ENCODE assay signal across 8 mouse cellular contexts in the genomic region with DNA sequence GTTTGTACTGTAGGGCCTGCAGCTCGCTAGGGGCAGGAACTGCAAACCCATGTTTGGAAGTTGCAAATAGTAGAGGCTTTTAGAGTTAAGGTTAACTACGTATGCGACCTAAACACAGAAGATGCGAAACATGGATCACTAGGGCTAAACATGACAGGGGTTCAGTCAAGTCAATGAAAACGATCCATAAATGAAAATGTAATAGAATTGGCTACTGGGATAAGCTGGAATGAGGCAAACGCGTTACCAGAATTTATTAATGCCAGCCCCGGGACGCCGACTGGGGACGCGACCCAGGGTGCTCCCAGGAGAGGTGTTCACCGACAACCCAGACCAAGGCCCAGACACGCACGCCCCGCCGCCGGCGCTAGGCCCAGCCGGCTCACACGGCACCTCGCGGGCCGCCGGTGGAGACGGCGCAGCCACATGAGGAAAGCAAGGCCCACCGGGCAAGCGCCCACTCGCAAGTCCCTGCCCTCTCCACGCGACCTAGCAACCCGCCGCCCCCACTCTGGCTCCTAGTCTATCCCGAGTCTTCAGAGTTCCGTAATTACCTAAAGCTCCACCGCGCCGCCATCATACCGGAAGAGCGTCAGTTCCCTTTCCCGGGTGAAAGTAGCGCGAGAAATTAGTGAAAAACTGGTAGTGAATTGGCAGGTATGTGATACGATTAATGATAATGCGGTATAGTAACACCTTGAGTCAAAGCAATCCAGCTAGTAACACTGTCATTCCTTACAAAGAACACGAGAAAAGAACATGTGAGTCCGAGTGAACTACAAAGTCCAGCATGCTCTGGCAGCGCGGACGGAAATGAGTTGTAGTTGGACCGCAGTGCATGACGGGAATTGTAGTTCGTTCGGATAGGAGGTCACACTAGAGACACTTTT. TPM values are rescaled to one million over a fixed set of nuclear protein-coding genes. Genes with fewer than 3 reads are reported as not detected.
A peak's percentile ranks its signal among the peaks of the same experiment; 100 is the strongest.
DNase-seq lines count a peak whose midpoint lies in the region; ATAC-seq and TF ChIP-seq lines count a peak whose summit lies in the region.

A gene (minus strand): TSS at position 780 of the 890 bp plus-strand sequence.

- under 1% methylated on average over 55 of the region's 55 CpGs for WGBS in kidney, embryonic 14.5 days
- under 1% methylated on average over 55 of the region's 55 CpGs for WGBS in limb, embryonic 15.5 days

- no peaks in the 10 kb centered on the region for H3K9me3 ChIP-seq in kidney, embryonic 14.5 days (ENCODE audit: control insufficient read depth, low read length)
- H3K9me3 ChIP-seq in limb, embryonic 15.5 days, result no peaks in the 10 kb centered on the region

- peak within 1 kb of the TSS; percentile 40 for H3K27ac ChIP-seq in bone marrow macrophage, adult 2 months (ENCODE audit: insufficient read depth, low read depth, low read length)
- peak within 1 kb of the TSS; percentile 43 for H3K27ac ChIP-seq in embryonic fibroblast, embryonic 13.5 days (ENCODE audit: insufficient read depth, low read length)
- peak within 1 kb of the TSS; percentile 48; the same call in 1 of the 2 replicates for H3K27ac ChIP-seq in kidney, embryonic 14.5 days (ENCODE audit: low read depth, low read length)
- H3K27ac ChIP-seq in limb, embryonic 15.5 days, result peak within 1 kb of the TSS; percentile 84

- no peaks in the 10 kb centered on the region for H3K27me3 ChIP-seq in kidney, embryonic 14.5 days (ENCODE audit: control insufficient read depth, insufficient read depth, low read length)
- no peaks in the 10 kb centered on the region for H3K27me3 ChIP-seq in limb, embryonic 15.5 days

- ATAC-seq in kidney, embryonic 14.5 days (ENCODE audit: low FRiP score, low TSS enrichment), result peak; percentile 93
- ATAC-seq in limb, embryonic 15.5 days (ENCODE audit: insufficient number of reproducible peaks, low FRiP score, low TSS enrichment, low read depth), result peak; percentile 80

- TF ChIP-seq POLR2A in bone marrow macrophage, adult 2 months (IDR thresholded peaks at IDR 0.05; ENCODE audit: borderline replicate concordance, low read depth, low read length), result no peak
- peak; percentile 61 for TF ChIP-seq POLR2A in embryonic fibroblast, embryonic 13.5 days (IDR thresholded peaks at IDR 0.05; ENCODE audit: low read depth, low read length)

- DNase-seq in A20 (ENCODE audit: low read depth, low spot score), result peak; percentile 95
- peak; percentile 65 to 90 for DNase-seq in heart, adult 9 months (ENCODE audit: low spot score in 2 of 2)
- peak; percentile 33 to 71 for DNase-seq in monocyte, adult 2 months (ENCODE audit: low read depth in 1 of 2, low spot score in 2 of 2)
- DNase-seq in spleen, postnatal 36 days (ENCODE audit: low spot score in 2 of 2), result peak; percentile 81 to 87

- no peaks in the 10 kb centered on the region; the same call in 1 of the 2 replicates for H3K36me3 ChIP-seq in kidney, embryonic 14.5 days (ENCODE audit: control insufficient read depth, insufficient read depth, low read length)
- H3K36me3 ChIP-seq in limb, embryonic 15.5 days, result no peaks in the 10 kb centered on the region

- H3K4me3 ChIP-seq in bone marrow macrophage, adult 2 months (ENCODE audit: insufficient read depth, low read length), result peak within 1 kb of the TSS; percentile 88
- H3K4me3 ChIP-seq in embryonic fibroblast, embryonic 13.5 days (ENCODE audit: insufficient read depth, low read length), result peak within 1 kb of the TSS; percentile 95
- H3K4me3 ChIP-seq in kidney, embryonic 14.5 days (ENCODE audit: low read length), result peak within 1 kb of the TSS; percentile 82
- H3K4me3 ChIP-seq in limb, embryonic 15.5 days, result peak within 1 kb of the TSS; percentile 83

- peaks cover 10% of the 10 kb centered on the region for H3K4me1 ChIP-seq in bone marrow macrophage, adult 2 months (ENCODE audit: control insufficient read depth, insufficient read depth, low read length)
- peaks cover 3% of the 10 kb centered on the region; the same call in 1 of the 2 replicates for H3K4me1 ChIP-seq in embryonic fibroblast, embryonic 13.5 days (ENCODE audit: control insufficient read depth, insufficient read depth, low read length)
- H3K4me1 ChIP-seq in kidney, embryonic 14.5 days (ENCODE audit: control insufficient read depth, insufficient read depth, low read length), result peaks cover 6% of the 10 kb centered on the region; the same call in 1 of the 2 replicates
- peaks cover 11% of the 10 kb centered on the region for H3K4me1 ChIP-seq in limb, embryonic 15.5 days

- no peak for TF ChIP-seq CTCF in bone marrow macrophage, adult 2 months (IDR thresholded peaks at IDR 0.05; ENCODE audit: low read depth, low read length)
- TF ChIP-seq CTCF in embryonic fibroblast, embryonic 13.5 days (IDR thresholded peaks at IDR 0.05; ENCODE audit: borderline replicate concordance, insufficient read depth, low read length), result no peak

- H3K9ac ChIP-seq in kidney, embryonic 14.5 days (ENCODE audit: low read depth, low read length), result peak within 1 kb of the TSS; percentile 87
- peak within 1 kb of the TSS; percentile 89 for H3K9ac ChIP-seq in limb, embryonic 15.5 days

- H3K4me2 ChIP-seq in kidney, embryonic 14.5 days (replicated peaks; ENCODE audit: low read depth, low read length), result peak within 1 kb of the TSS; percentile 79
- H3K4me2 ChIP-seq in limb, embryonic 15.5 days, result peak within 1 kb of the TSS; percentile 68

RNA-seq across cellular contexts. Expression of the gene that starts here (rescaled TPM):
- polyA plus RNA-seq in bone marrow macrophage, adult 2 months (2012; ENCODE audit: insufficient read depth, insufficient read length, missing spikeins), result 27.9 and 28.8 TPM in 2 replicates
- 38.3 and 43.3 TPM in 2 replicates for polyA plus RNA-seq in embryonic fibroblast, embryonic 13.5 days (2011; ENCODE audit: insufficient read length, low read depth, missing spikeins)
- 23.7 and 36.6 TPM in 2 replicates for polyA plus RNA-seq in kidney, embryonic 14.5 days (2014; fragmentation: Nextera tagmentation; extraction: Ambion mirVana)
- 30.9 and 31.5 TPM in 2 replicates for polyA plus RNA-seq in limb, embryonic 15.5 days (2015; fragmentation: Nextera tagmentation; extraction: Ambion mirVana)

Comparison
In these comparisons a context has a peak if more than half of its experiments do, and no peak if none do; other contexts are left out.
1. Peak in every context shown above with its lines: DNase-seq, ATAC-seq, H3K4me3 ChIP-seq and H3K27ac ChIP-seq.